Mouse (Mus musculus): ENCODE data around the gene Adam10.

The Adam10 gene

GRCm38 (mm10) chr9:70673656-70674055 lies 5.1 kb upstream of the Adam10 start:
- no peak for DNase-seq (ENCODE audit: low spot score)

GRCm38 (mm10) chr9:70675117-70675516 lies 3.7 kb upstream of the Adam10 start:
- DNase-seq (ENCODE audit: low spot score) = no peak

- no peak for DNase-seq (ENCODE audit: low spot score)
Observed at GRCm38 (mm10) chr9:70675961-70676360, 2.8 kb upstream of the Adam10 start.

- DNase-seq (ENCODE audit: low spot score) = no peak
Observed at GRCm38 (mm10) chr9:70679132-70680091, 615 bp downstream of the Adam10 start.

- no peak for DNase-seq (ENCODE audit: low spot score)
Observed at GRCm38 (mm10) chr9:70682202-70682601, 3.4 kb downstream of the Adam10 start.

- no peak for DNase-seq (ENCODE audit: low spot score)
Observed at GRCm38 (mm10) chr9:70688301-70688968, 9.6 kb downstream of the Adam10 start.

- DNase-seq (ENCODE audit: low spot score) = no peak
Observed at GRCm38 (mm10) chr9:70689926-70690325, 11.1 kb downstream of the Adam10 start.

GRCm38 (mm10) chr9:70690579-70690978 lies 11.8 kb downstream of the Adam10 start:
- no peak for DNase-seq (ENCODE audit: low spot score)

GRCm38 (mm10) chr9:70691772-70692693 lies 13.2 kb downstream of the Adam10 start:
- DNase-seq (ENCODE audit: low spot score) = no peak

- no peak for DNase-seq (ENCODE audit: low spot score)
Observed at GRCm38 (mm10) chr9:70695723-70696122, 16.9 kb downstream of the Adam10 start.

- DNase-seq (ENCODE audit: low spot score) = no peak
Observed at GRCm38 (mm10) chr9:70698090-70698489, 19.3 kb downstream of the Adam10 start.

- no peak for DNase-seq (ENCODE audit: low spot score)
Observed at GRCm38 (mm10) chr9:70703597-70704203, 24.9 kb downstream of the Adam10 start.

- no peak for DNase-seq (ENCODE audit: low spot score)
Observed at GRCm38 (mm10) chr9:70706444-70706843, 27.6 kb downstream of the Adam10 start.

- DNase-seq (ENCODE audit: low spot score) = peak; percentile 6
Observed at GRCm38 (mm10) chr9:70729544-70729943, 50.7 kb downstream of the Adam10 start.

- no peak for DNase-seq (ENCODE audit: low spot score)
Observed at GRCm38 (mm10) chr9:70731079-70731478, 52.3 kb downstream of the Adam10 start.

- DNase-seq (ENCODE audit: low spot score) = no peak
Observed at GRCm38 (mm10) chr9:70733208-70733607, 54.4 kb downstream of the Adam10 start.

- no peak for DNase-seq (ENCODE audit: low spot score)
Observed at GRCm38 (mm10) chr9:70739998-70740397, 61.2 kb downstream of the Adam10 start.

- DNase-seq (ENCODE audit: low spot score) = no peak
Observed at GRCm38 (mm10) chr9:70751504-70752222, 72.9 kb downstream of the Adam10 start.

GRCm38 (mm10) chr9:70760974-70761373 lies 82.2 kb downstream of the Adam10 start:
- no peak for DNase-seq (ENCODE audit: low spot score)

GRCm38 (mm10) chr9:70775517-70775916 lies 96.7 kb downstream of the Adam10 start:
- no peak for DNase-seq (ENCODE audit: low spot score)

GRCm38 (mm10) chr9:70782191-70782590 lies 103.4 kb downstream of the Adam10 start:
- no peak for DNase-seq (ENCODE audit: low spot score)
